Mouse (Mus musculus): Measurements from ENCODE around the gene Wfdc6b. TPM values are rescaled to one million over a fixed set of nuclear protein-coding genes. Genes with fewer than 3 reads are reported as not detected.

The Wfdc6b gene
- not detected for polyA plus RNA-seq (2014; fragmentation: Illumina TruSeq; extraction: RNeasy Lipid Tissue Mini Kit (QIAGEN cat#74804); ENCODE audit: low read depth, low replicate concordance)

DNA sequence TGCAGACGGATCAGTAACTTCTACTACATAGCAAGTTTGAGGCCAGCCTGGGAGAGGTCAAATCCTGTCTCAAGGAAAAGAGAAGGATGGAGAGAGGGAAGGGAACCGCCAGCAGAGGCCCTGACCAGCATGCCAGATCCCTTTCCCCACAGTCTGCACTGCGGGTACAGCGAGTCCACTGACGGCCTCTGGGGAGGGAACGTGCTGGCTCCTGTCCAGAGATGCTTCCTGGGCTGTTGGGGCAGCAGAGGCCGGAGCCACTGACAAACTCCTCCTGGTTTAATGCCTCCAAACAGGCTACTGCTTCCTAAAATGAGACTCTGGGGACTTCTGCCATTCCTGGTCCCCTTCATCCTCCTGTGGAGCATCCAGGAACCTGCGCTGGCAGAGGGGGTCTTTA lies at the start of gene Wfdc6b, which contains the start of gene Wfdc8:
Gene Wfdc6b (plus strand): TSS at position 52 of the 400 bp plus-strand sequence.
Gene Wfdc8 (minus strand): TSS at position 156 of the 400 bp plus-strand sequence.

DNA sequence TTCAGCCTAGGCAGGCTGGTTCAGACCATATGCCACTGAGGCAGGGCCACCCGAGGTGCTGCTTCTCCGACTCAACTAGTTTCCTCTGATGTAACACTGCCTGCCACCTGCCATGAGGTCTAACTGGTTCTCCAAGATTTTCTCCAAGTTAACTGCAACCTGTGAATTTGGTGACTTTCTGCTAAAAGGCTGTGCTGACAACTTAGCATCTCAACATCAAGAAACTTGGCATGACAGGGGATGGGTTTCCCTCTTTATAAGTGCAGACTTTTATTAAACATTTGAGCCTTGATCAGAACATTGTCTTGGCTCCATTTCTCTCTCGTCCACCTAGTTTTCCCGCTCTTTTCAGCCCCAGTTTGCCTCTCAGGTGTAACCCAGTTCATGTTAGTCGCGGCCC lies 40.0 kb upstream of the Wfdc6b start, which contains the start of gene Spint3:
Gene Spint3 (minus strand): TSS at position 101 of the 400 bp plus-strand sequence.

DNA sequence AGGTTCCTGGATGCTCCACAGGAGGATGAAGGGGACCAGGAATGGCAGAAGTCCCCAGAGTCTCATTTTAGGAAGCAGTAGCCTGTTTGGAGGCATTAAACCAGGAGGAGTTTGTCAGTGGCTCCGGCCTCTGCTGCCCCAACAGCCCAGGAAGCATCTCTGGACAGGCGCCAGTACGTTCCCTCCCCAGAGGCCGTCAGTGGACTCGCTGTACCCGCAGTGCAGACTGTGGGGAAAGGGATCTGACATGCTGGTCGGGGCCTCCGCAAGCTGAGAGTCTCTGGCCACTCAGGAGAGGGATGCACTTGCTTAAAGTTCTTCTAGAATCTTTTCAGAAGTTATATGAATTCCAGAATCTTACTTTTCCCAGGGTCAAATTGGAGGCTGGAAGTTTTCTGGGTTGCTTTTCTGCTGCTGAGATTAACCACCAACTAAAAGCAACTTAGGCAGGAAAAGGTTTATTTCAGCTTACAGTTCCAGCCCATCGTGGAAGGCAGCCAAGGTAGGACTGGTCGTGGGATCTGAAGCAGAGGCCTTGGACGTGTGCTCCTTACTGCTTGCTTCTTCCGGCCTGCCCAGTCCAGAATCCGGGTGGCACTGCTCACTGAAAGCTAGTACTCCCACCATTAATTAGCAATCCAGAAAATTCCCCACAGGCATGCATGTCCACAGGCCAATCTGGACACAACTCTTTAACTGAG lies 28.1 kb upstream of the Wfdc6b start, which contains the start of gene Wfdc6a:
Gene Wfdc6a (minus strand): TSS at position 423 of the 701 bp plus-strand sequence.

DNA sequence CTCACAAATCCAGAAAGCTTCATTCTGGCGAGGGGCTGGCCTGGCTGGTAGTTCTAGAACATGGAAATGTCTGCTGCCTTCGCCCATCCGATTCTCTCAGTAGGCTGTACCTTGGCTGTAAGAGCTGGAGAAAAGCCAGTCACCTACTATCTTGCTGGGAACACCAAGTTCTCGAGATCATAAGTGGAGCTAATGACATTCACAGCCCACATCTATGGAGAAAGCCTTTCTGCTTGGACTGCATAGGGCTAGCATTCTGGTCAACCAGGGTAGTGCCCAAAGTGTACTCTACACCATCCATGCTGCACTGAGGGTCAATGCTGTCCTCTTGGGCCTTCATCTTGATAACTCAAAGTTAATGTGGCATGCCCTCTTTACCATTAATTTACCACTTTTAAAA lies 19.8 kb upstream of the Wfdc6b start, which contains the start of gene Eppin:
Gene Eppin (minus strand): TSS at position 101 of the 400 bp plus-strand sequence.

DNA sequence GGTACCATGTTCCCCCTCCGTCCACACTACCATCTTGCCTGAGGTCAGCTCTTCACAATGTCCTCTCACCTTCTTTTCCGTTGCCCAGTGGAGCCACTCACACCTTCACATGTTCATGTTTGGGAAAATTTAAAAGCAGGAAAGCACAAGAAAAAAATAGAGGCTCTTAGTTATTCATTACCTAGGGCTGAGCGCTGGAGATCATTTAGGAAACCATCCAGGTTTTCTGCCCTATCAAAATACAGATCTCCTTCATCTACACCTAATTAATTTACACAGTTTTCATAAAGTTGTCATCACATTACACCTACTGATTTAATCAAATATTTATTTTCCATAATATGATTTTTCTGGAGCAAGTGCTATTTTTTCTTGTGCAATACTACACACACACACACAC lies 25.4 kb downstream of the Wfdc6b start, which contains the start of gene Wfdc16:
Gene Wfdc16 (minus strand): TSS at position 101 of the 400 bp plus-strand sequence.

DNA sequence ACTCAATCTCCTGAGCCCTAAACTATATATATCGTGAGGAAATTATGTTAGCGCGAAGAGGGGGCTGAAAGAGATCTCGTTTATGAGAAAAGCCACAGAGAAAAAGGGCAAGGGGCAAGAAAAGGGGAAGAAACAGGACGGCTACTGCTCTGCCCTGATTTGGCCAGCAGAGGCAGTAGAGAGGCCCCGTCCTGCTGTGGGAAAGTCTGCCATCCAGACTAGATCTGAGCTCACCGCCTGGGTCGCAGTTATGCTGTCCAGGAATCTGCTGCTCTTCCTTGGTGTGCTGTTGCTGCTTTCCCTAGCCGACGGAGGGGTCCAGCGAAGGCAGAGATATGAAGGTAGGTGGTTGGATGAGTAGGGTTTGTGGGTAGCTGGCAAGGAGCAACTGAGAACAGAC lies 42.5 kb downstream of the Wfdc6b start, which contains the start of gene Wfdc10:
Gene Wfdc10 (plus strand): TSS at position 189 of the 400 bp plus-strand sequence.

DNA sequence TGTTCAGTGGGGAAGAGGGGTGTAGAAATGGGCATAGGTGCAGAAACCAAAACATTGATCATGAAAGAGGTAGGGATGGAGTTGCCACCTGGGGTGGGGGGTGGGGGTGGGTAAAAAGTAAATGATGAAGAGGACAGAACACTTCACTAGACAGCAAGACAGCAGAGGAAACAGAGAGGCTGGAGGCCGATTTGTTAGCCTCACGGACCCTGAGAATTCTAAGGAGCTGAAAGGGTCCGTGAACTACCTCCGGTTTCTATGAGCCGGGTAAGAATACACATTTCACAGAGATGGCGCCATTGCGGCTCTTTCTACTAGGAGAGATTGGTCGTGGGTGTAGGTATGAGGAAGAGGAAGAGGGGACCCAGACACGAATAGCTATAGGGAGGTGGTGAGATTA lies 43.2 kb downstream of the Wfdc6b start, which contains the start of gene Wfdc9:
Gene Wfdc9 (minus strand): TSS at position 101 of the 400 bp plus-strand sequence.

Other genes with a start within 250 kb of the Wfdc6b start
- not detected for gene Slpi, start 224.4 kb upstream of the Wfdc6b start, polyA plus RNA-seq (2014; fragmentation: Illumina TruSeq; extraction: RNeasy Lipid Tissue Mini Kit (QIAGEN cat#74804); ENCODE audit: low read depth, low replicate concordance)
- not detected for gene Rbpjl, start 210.4 kb upstream of the Wfdc6b start, polyA plus RNA-seq (2014; fragmentation: Illumina TruSeq; extraction: RNeasy Lipid Tissue Mini Kit (QIAGEN cat#74804); ENCODE audit: low read depth, low replicate concordance)
- gene Matn4, start 208.4 kb upstream of the Wfdc6b start, polyA plus RNA-seq (2014; fragmentation: Illumina TruSeq; extraction: RNeasy Lipid Tissue Mini Kit (QIAGEN cat#74804); ENCODE audit: low read depth, low replicate concordance) = not detected
- 55.2 TPM for gene Sdc4, start 169.6 kb upstream of the Wfdc6b start, polyA plus RNA-seq (2014; fragmentation: Illumina TruSeq; extraction: RNeasy Lipid Tissue Mini Kit (QIAGEN cat#74804); ENCODE audit: low read depth, low replicate concordance)
- gene Sys1, start 156.6 kb upstream of the Wfdc6b start, polyA plus RNA-seq (2014; fragmentation: Illumina TruSeq; extraction: RNeasy Lipid Tissue Mini Kit (QIAGEN cat#74804); ENCODE audit: low read depth, low replicate concordance) = 7.6 TPM
- gene Gm20458, start 152.6 kb upstream of the Wfdc6b start, polyA plus RNA-seq (2014; fragmentation: Illumina TruSeq; extraction: RNeasy Lipid Tissue Mini Kit (QIAGEN cat#74804); ENCODE audit: low read depth, low replicate concordance) = not detected
- not detected for gene Trp53tg5, start 139.8 kb upstream of the Wfdc6b start, polyA plus RNA-seq (2014; fragmentation: Illumina TruSeq; extraction: RNeasy Lipid Tissue Mini Kit (QIAGEN cat#74804); ENCODE audit: low read depth, low replicate concordance)
- gene Dbndd2, start 127.4 kb upstream of the Wfdc6b start, polyA plus RNA-seq (2014; fragmentation: Illumina TruSeq; extraction: RNeasy Lipid Tissue Mini Kit (QIAGEN cat#74804); ENCODE audit: low read depth, low replicate concordance) = 3.4 TPM
- 7.0 TPM for gene Pigt, start 116.0 kb upstream of the Wfdc6b start, polyA plus RNA-seq (2014; fragmentation: Illumina TruSeq; extraction: RNeasy Lipid Tissue Mini Kit (QIAGEN cat#74804); ENCODE audit: low read depth, low replicate concordance)
- gene Wfdc2, start 51.1 kb upstream of the Wfdc6b start, polyA plus RNA-seq (2014; fragmentation: Illumina TruSeq; extraction: RNeasy Lipid Tissue Mini Kit (QIAGEN cat#74804); ENCODE audit: low read depth, low replicate concordance) = not detected
- not detected for gene Spint3, start 40.1 kb upstream of the Wfdc6b start, polyA plus RNA-seq (2014; fragmentation: Illumina TruSeq; extraction: RNeasy Lipid Tissue Mini Kit (QIAGEN cat#74804); ENCODE audit: low read depth, low replicate concordance)
- not detected for gene Wfdc6a, start 28.1 kb upstream of the Wfdc6b start, polyA plus RNA-seq (2014; fragmentation: Illumina TruSeq; extraction: RNeasy Lipid Tissue Mini Kit (QIAGEN cat#74804); ENCODE audit: low read depth, low replicate concordance)
- not detected for gene Eppin, start 19.9 kb upstream of the Wfdc6b start, polyA plus RNA-seq (2014; fragmentation: Illumina TruSeq; extraction: RNeasy Lipid Tissue Mini Kit (QIAGEN cat#74804); ENCODE audit: low read depth, low replicate concordance)
- gene Wfdc8, start 104 bp downstream of the Wfdc6b start, polyA plus RNA-seq (2014; fragmentation: Illumina TruSeq; extraction: RNeasy Lipid Tissue Mini Kit (QIAGEN cat#74804); ENCODE audit: low read depth, low replicate concordance) = not detected
- not detected for gene Wfdc16, start 25.3 kb downstream of the Wfdc6b start, polyA plus RNA-seq (2014; fragmentation: Illumina TruSeq; extraction: RNeasy Lipid Tissue Mini Kit (QIAGEN cat#74804); ENCODE audit: low read depth, low replicate concordance)
- gene Wfdc10, start 42.5 kb downstream of the Wfdc6b start, polyA plus RNA-seq (2014; fragmentation: Illumina TruSeq; extraction: RNeasy Lipid Tissue Mini Kit (QIAGEN cat#74804); ENCODE audit: low read depth, low replicate concordance) = not detected
- not detected for gene Wfdc9, start 43.1 kb downstream of the Wfdc6b start, polyA plus RNA-seq (2014; fragmentation: Illumina TruSeq; extraction: RNeasy Lipid Tissue Mini Kit (QIAGEN cat#74804); ENCODE audit: low read depth, low replicate concordance)
- gene Wfdc11, start 60.6 kb downstream of the Wfdc6b start, polyA plus RNA-seq (2014; fragmentation: Illumina TruSeq; extraction: RNeasy Lipid Tissue Mini Kit (QIAGEN cat#74804); ENCODE audit: low read depth, low replicate concordance) = not detected
- gene Wfdc13, start 71.6 kb downstream of the Wfdc6b start, polyA plus RNA-seq (2014; fragmentation: Illumina TruSeq; extraction: RNeasy Lipid Tissue Mini Kit (QIAGEN cat#74804); ENCODE audit: low read depth, low replicate concordance) = not detected
- not detected for gene Spint4, start 85.0 kb downstream of the Wfdc6b start, polyA plus RNA-seq (2014; fragmentation: Illumina TruSeq; extraction: RNeasy Lipid Tissue Mini Kit (QIAGEN cat#74804); ENCODE audit: low read depth, low replicate concordance)
- gene Spint5, start 101.8 kb downstream of the Wfdc6b start, polyA plus RNA-seq (2014; fragmentation: Illumina TruSeq; extraction: RNeasy Lipid Tissue Mini Kit (QIAGEN cat#74804); ENCODE audit: low read depth, low replicate concordance) = not detected
- gene Wfdc3, start 132.4 kb downstream of the Wfdc6b start, polyA plus RNA-seq (2014; fragmentation: Illumina TruSeq; extraction: RNeasy Lipid Tissue Mini Kit (QIAGEN cat#74804); ENCODE audit: low read depth, low replicate concordance) = 0.35 TPM
- gene Dnttip1, start 132.5 kb downstream of the Wfdc6b start, polyA plus RNA-seq (2014; fragmentation: Illumina TruSeq; extraction: RNeasy Lipid Tissue Mini Kit (QIAGEN cat#74804); ENCODE audit: low read depth, low replicate concordance) = 4.6 TPM
- gene Ube2c, start 156.4 kb downstream of the Wfdc6b start, polyA plus RNA-seq (2014; fragmentation: Illumina TruSeq; extraction: RNeasy Lipid Tissue Mini Kit (QIAGEN cat#74804); ENCODE audit: low read depth, low replicate concordance) = 2.9 TPM
- gene Tnnc2, start 166.4 kb downstream of the Wfdc6b start, polyA plus RNA-seq (2014; fragmentation: Illumina TruSeq; extraction: RNeasy Lipid Tissue Mini Kit (QIAGEN cat#74804); ENCODE audit: low read depth, low replicate concordance) = 8.5 TPM
- 3.9 TPM for gene Snx21, start 172.3 kb downstream of the Wfdc6b start, polyA plus RNA-seq (2014; fragmentation: Illumina TruSeq; extraction: RNeasy Lipid Tissue Mini Kit (QIAGEN cat#74804); ENCODE audit: low read depth, low replicate concordance)
- not detected for gene Acot8, start 191.4 kb downstream of the Wfdc6b start, polyA plus RNA-seq (2014; fragmentation: Illumina TruSeq; extraction: RNeasy Lipid Tissue Mini Kit (QIAGEN cat#74804); ENCODE audit: low read depth, low replicate concordance)
- gene Zswim3, start 191.6 kb downstream of the Wfdc6b start, polyA plus RNA-seq (2014; fragmentation: Illumina TruSeq; extraction: RNeasy Lipid Tissue Mini Kit (QIAGEN cat#74804); ENCODE audit: low read depth, low replicate concordance) = 1.8 TPM
- gene Zswim1, start 209.2 kb downstream of the Wfdc6b start, polyA plus RNA-seq (2014; fragmentation: Illumina TruSeq; extraction: RNeasy Lipid Tissue Mini Kit (QIAGEN cat#74804); ENCODE audit: low read depth, low replicate concordance) = 4.4 TPM
- not detected for gene Spata25, start 215.0 kb downstream of the Wfdc6b start, polyA plus RNA-seq (2014; fragmentation: Illumina TruSeq; extraction: RNeasy Lipid Tissue Mini Kit (QIAGEN cat#74804); ENCODE audit: low read depth, low replicate concordance)
- gene Ctsa, start 219.4 kb downstream of the Wfdc6b start, polyA plus RNA-seq (2014; fragmentation: Illumina TruSeq; extraction: RNeasy Lipid Tissue Mini Kit (QIAGEN cat#74804); ENCODE audit: low read depth, low replicate concordance) = 30.7 TPM
- gene Neurl2, start 219.9 kb downstream of the Wfdc6b start, polyA plus RNA-seq (2014; fragmentation: Illumina TruSeq; extraction: RNeasy Lipid Tissue Mini Kit (QIAGEN cat#74804); ENCODE audit: low read depth, low replicate concordance) = not detected
- 0.87 TPM for gene Pltp, start 244.2 kb downstream of the Wfdc6b start, polyA plus RNA-seq (2014; fragmentation: Illumina TruSeq; extraction: RNeasy Lipid Tissue Mini Kit (QIAGEN cat#74804); ENCODE audit: low read depth, low replicate concordance)

All from adrenal gland, adult 10 weeks (tissue).